Mouse (Mus musculus) gastrocnemius, adult 18-20 months (tissue): ENCODE measurements at regions not wholly inside any gene's neighbourhood (a gene's known extent, or its start where the extent isn't known, plus 50 kb on each side); places are given as distances from the start of the nearest gene placed in this dataset.

ENCODE experiments used
- DNase-seq: peaks from one replicate; pipeline ENCODE4 v3.0.0; 2021; ENCODE audit warnings: low spot score

- DNase-seq, result no peak
These were observed 249.5 kb downstream of the Gm49356 start for GRCm38 (mm10) chr15:59138393-59139107.

- DNase-seq, result no peak
These were observed 252.5 kb downstream of the Gm49356 start for GRCm38 (mm10) chr15:59141621-59142020.

GRCm38 (mm10) chr15:59142481-59142880, 253.4 kb downstream of the Gm49356 start:
- peak; percentile 15 for DNase-seq

GRCm38 (mm10) chr15:59143891-59144290, 254.8 kb downstream of the Gm49356 start:
- DNase-seq, result no peak

GRCm38 (mm10) chr15:59145679-59146078, 256.6 kb downstream of the Gm49356 start:
- DNase-seq, result no peak

- no peak for DNase-seq
These were observed 257.0 kb downstream of the Gm49356 start for GRCm38 (mm10) chr15:59146111-59146510.

GRCm38 (mm10) chr15:59146586-59147085, 257.5 kb downstream of the Gm49356 start:
- no peak for DNase-seq

GRCm38 (mm10) chr15:59148531-59148930, 259.4 kb downstream of the Gm49356 start:
- no peak for DNase-seq

GRCm38 (mm10) chr15:59151506-59151905, 262.4 kb downstream of the Gm49356 start:
- DNase-seq, result no peak

- no peak for DNase-seq
These were observed 263.8 kb downstream of the Gm49356 start for GRCm38 (mm10) chr15:59152786-59153388.

- DNase-seq, result no peak
These were observed 264.5 kb downstream of the Gm49356 start for GRCm38 (mm10) chr15:59153416-59154250.

GRCm38 (mm10) chr15:59154407-59155288, 265.6 kb downstream of the Gm49356 start:
- no peak for DNase-seq

- no peak for DNase-seq
These were observed 266.2 kb downstream of the Gm49356 start for GRCm38 (mm10) chr15:59155289-59155623.

GRCm38 (mm10) chr15:59156328-59156727, 267.2 kb downstream of the Gm49356 start:
- DNase-seq, result no peak

- no peak for DNase-seq
These were observed 269.7 kb downstream of the Gm49356 start for GRCm38 (mm10) chr15:59158760-59159159.

- no peak for DNase-seq
These were observed 272.1 kb downstream of the Gm49356 start for GRCm38 (mm10) chr15:59160931-59161920.

- no peak for DNase-seq
These were observed 279.0 kb downstream of the Gm49356 start for GRCm38 (mm10) chr15:59167937-59168659.

- no peak for DNase-seq
These were observed 279.6 kb downstream of the Gm49356 start for GRCm38 (mm10) chr15:59168660-59169170.

- DNase-seq, result no peak
These were observed 280.2 kb downstream of the Gm49356 start for GRCm38 (mm10) chr15:59169237-59169797.
